Mouse (Mus musculus) midbrain, embryonic 13.5 days (tissue): Measurements from ENCODE around the gene Gpr55. TPM values are rescaled to one million over a fixed set of nuclear protein-coding genes. Genes with fewer than 3 reads are reported as not detected.

Source experiments
- ATAC-seq: fragments of 200-750 bp; cut with Nextera tagmentation; 2 replicates; pipeline ENCODE4 v1.8.0; 2017; ENCODE audit warnings: mild to moderate bottlenecking, moderate TSS enrichment, moderate library complexity
- H3K27ac ChIP-seq: fragments of 300-500 bp; sonication (generic); 2 replicates; pipeline ENCODE4 v1.5.1; 2015; ENCODE audit warnings: inconsistent platforms, mild to moderate bottlenecking, moderate library complexity
- H3K27me3 ChIP-seq: fragments of 300-500 bp; sonication (generic); 2 replicates; pipeline ENCODE4 v1.6.1; 2015; ENCODE audit warnings: mild to moderate bottlenecking, inconsistent platforms
- H3K36me3 ChIP-seq: fragments of 300-500 bp; sonication (generic); 2 replicates; pipeline ENCODE4 v1.6.1; 2015; ENCODE audit warnings: mild to moderate bottlenecking, inconsistent platforms
- H3K4me1 ChIP-seq: fragments of 300-500 bp; sonication (generic); replicated peaks from 2 replicates; pipeline ENCODE4 v1.6.1; 2015; ENCODE audit warnings: inconsistent platforms
- H3K4me2 ChIP-seq: fragments of 300-500 bp; sonication (generic); replicated peaks from 2 replicates; pipeline ENCODE4 v1.6.1; 2015; ENCODE audit warnings: moderate library complexity, mild to moderate bottlenecking, inconsistent platforms
- H3K4me3 ChIP-seq: fragments of 300-500 bp; sonication (generic); replicated peaks from 2 replicates; pipeline ENCODE4 v1.5.1; 2015; ENCODE audit warnings: mild to moderate bottlenecking, inconsistent platforms
- H3K9ac ChIP-seq: fragments of 300-500 bp; sonication (generic); replicated peaks from 2 replicates; pipeline ENCODE4 v1.6.1; 2015; ENCODE audit warnings: mild to moderate bottlenecking, inconsistent platforms
- H3K9me3 ChIP-seq: fragments of 300-500 bp; sonication (generic); 2 replicates; pipeline ENCODE4 v1.6.1; 2016; ENCODE audit warnings: mild to moderate bottlenecking, inconsistent platforms
- WGBS: fragments of 180-500 bp; shearing (Covaris S2); methylation state at CpG from one replicate; pipeline ENCODE4 v1.1.7; 2015; 5-methylcytosine and 5-hydroxymethylcytosine counted together
- polyA plus RNA-seq: library from polyadenylated mRNA; unstranded; fragments of >200 nt; fragmentation: Nextera tagmentation; extraction: Ambion mirVana; gene quantifications from 2 replicates; pipeline ENCODE4 v1.2.1, GENCODE M21; 2015

Gene Gpr55
- polyA plus RNA-seq, 1 experiment from 2014 or later: 0.07 TPM

DNA sequence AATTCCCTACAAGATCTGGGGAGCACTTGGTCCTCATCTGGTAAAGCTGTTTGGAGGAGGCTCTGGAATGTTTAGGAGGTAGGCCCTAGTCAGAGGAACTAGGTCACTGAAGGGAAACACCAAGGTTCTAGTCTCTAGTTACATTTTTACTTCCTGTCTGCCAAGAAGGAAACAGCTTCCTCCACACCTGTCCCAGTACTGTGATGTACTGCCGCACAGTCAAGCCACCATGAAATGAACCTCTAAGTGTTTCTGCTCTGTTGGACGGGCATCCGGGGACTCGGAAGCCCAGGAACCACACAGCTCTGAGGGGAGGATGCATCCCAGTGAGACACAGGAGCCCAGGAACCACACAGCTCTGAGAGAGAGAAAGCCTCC lies 32.1 kb downstream of the Gpr55 start:
- Histone ChIP-seq H3K4me3 (no peak overlapping the region), H3K36me3 (no peaks in the 10 kb centered on the region), H3K4me1 (peaks cover 35% of the 10 kb centered on the region), H3K27me3 (no peaks in the 10 kb centered on the region), H3K9ac (no peak overlapping the region), H3K27ac (peak overlapping the region; percentile 89), H3K9me3 (no peaks in the 10 kb centered on the region), H3K4me2 (peak overlapping the region; percentile 24)
- WGBS: 72% methylated on average over 4 of the region's 4 CpGs
- peak; percentile 34; the same call in 1 of the 2 replicates for ATAC-seq

DNA sequence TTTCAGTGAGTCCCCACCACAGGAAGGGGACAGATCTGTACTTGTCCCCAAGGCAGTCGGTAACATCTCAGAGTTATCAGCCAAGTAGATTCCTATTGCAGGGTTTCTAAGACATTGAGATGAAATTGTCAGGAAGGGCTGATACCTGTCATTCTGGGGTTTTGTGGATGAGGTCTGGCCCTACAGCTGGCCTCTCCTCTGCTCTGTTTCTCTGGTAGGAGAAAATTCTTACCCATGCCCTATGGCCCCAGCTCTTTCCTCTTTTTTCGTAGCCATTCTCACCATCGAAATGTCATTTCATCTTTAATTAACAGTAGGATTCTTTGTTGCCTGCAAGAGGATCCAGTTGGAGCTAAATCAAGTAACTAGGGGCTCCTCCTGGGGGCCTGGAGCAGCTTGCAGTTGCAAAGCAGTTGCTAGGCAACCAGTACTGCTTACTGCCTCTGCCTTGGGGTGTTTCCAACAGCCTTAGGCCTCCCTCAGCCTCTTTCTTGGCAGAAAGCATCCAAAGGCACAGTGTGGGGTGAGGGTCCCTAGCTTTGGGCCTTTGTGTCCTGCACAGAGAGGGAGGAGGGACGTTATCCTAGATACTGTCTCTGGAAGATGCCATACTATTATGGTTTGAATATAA lies 32.6 kb downstream of the Gpr55 start, which contains the start of gene 4933407L21Rik:
Gene 4933407L21Rik (plus strand): TSS at position 427 of the 631 bp plus-strand sequence.
- 11% methylated on average over 4 of the region's 4 CpGs for WGBS
- Histone ChIP-seq H3K4me1 (peaks cover 32% of the 10 kb centered on the region), H3K27ac (peak within 1 kb of the TSS; percentile 89), H3K27me3 (no peaks in the 10 kb centered on the region), H3K4me2 (peak within 1 kb of the TSS; percentile 24), H3K9ac (no peak within 1 kb of the TSS), H3K9me3 (no peaks in the 10 kb centered on the region), H3K36me3 (no peaks in the 10 kb centered on the region), H3K4me3 (no peak within 1 kb of the TSS)
- peak; percentile 92 for ATAC-seq

- Histone ChIP-seq H3K4me2 (no peak overlapping the region), H3K4me3 (no peak overlapping the region), H3K27ac (no peak overlapping the region), H3K9ac (no peak overlapping the region), H3K36me3 (no peaks in the 10 kb centered on the region), H3K27me3 (no peaks in the 10 kb centered on the region), H3K9me3 (no peaks in the 10 kb centered on the region), H3K4me1 (peaks cover 40% of the 10 kb centered on the region)
- no peak for ATAC-seq
- WGBS: 97% methylated on average over 5 of the region's 5 CpGs
Observed at GRCm38 (mm10) chr1:85925183-85925582, 35.6 kb downstream of the Gpr55 start.

- peaks cover 29% of the 10 kb centered on the region for H3K4me1 ChIP-seq
- H3K36me3 ChIP-seq: no peaks in the 10 kb centered on the region
- no peaks in the 10 kb centered on the region for H3K9me3 ChIP-seq
- no peak overlapping the region for H3K27ac ChIP-seq
- WGBS: 74% methylated on average over 5 of the region's 5 CpGs
- H3K4me3 ChIP-seq: no peak overlapping the region
- no peak for ATAC-seq
- no peak overlapping the region for H3K9ac ChIP-seq
- no peak overlapping the region for H3K4me2 ChIP-seq
- no peaks in the 10 kb centered on the region for H3K27me3 ChIP-seq
Observed at GRCm38 (mm10) chr1:85922865-85923211, 38.0 kb downstream of the Gpr55 start.

DNA sequence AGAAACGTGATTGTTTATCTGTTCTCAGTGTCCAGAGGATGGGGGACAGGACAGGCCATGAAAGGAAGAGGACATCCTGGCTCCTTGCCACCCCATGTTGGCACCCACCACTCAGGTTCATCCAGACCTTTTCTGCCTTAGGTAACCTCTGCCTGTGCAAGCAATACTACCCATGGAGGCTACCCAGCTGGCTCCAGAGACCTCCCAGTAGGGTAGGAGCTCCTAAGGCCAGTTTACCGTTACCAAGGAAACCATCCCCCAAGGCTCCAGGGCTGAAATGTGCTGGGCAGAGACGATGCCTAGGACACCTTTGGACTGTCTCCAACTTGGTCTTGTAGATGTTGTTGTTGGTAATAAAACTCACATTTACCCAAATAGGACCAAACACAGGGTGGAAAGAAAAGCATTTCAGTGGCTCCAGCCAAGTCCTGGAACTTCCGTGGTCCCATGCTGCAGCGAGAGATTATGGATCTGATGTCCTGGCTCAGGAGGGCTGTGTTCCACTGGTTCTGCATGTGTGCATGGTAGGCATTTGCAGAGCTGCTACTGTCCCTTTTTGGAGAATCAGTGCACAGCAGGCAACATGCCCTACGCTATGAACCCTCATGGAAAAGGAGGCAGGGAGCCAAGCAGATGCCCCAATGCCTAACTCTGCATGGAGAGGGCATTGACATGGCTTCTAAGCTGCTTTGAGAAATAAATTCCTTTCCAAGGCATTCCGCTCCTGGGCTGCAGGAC lies 38.5 kb downstream of the Gpr55 start:
- WGBS: 57% methylated on average over 7 of the region's 7 CpGs

DNA sequence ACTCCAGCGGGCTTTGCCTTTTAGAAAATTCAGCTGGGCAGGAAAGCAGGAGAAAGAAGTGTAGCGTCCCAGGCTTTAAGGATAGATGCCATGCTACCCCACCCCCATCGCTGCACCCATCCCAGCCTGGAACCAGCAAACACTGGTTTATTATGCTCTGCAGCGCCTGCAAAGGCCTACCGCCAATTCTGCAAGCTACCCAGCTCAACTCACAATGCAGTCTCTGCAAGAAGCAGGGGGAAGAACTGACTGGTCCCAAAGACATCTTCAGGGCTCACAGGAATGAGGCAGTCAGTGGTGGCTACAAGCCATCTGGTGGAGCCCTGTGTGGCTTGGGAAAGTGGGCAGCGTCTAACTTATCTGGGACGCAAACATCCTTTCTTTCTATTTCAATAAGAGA lies 39.1 kb downstream of the Gpr55 start:
- no peak overlapping the region for H3K9ac ChIP-seq
- H3K4me1 ChIP-seq: peaks cover 36% of the 10 kb centered on the region
- no peak for ATAC-seq
- H3K4me3 ChIP-seq: no peak overlapping the region
- no peaks in the 10 kb centered on the region for H3K27me3 ChIP-seq
- H3K9me3 ChIP-seq: no peaks in the 10 kb centered on the region
- H3K36me3 ChIP-seq: no peaks in the 10 kb centered on the region
- WGBS: 84% methylated on average over 7 of the region's 7 CpGs
- H3K4me2 ChIP-seq: no peak overlapping the region
- peak overlapping the region; percentile 17; the same call in 1 of the 2 replicates for H3K27ac ChIP-seq

More for the DNA sequence above, 38.5 kb downstream of the Gpr55 start:
- Histone ChIP-seq H3K4me2 (no peak overlapping the region), H3K9ac (no peak overlapping the region), H3K9me3 (no peaks in the 10 kb centered on the region), H3K27ac (peak overlapping the region; percentile 17; the same call in 1 of the 2 replicates), H3K36me3 (no peaks in the 10 kb centered on the region), H3K4me3 (no peak overlapping the region), H3K4me1 (peaks cover 30% of the 10 kb centered on the region), H3K27me3 (no peaks in the 10 kb centered on the region)
- ATAC-seq: peak; percentile 49

DNA sequence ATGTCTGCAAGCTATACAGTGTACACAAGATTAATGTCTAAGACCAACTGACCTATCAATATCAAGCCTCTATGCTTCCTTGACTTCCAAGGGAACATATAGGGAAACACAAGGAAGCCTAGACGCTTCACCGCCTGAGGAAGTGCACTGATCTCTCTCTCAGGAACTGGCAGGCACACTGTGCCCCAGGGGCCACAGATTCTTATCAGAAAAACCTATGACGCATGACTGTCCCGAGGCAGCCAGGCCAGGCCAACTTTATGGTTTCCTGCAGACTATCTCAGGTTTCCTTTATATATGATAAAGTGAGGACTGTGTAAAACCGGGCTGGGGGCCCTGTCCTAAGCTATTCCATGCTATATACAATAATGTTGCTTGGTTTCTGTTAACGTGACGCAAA lies 41.2 kb downstream of the Gpr55 start:
- Histone ChIP-seq H3K36me3 (no peaks in the 10 kb centered on the region), H3K4me2 (no peak overlapping the region), H3K4me3 (no peak overlapping the region), H3K27me3 (no peaks in the 10 kb centered on the region), H3K9me3 (no peaks in the 10 kb centered on the region), H3K9ac (no peak overlapping the region), H3K27ac (no peak overlapping the region), H3K4me1 (peaks cover 45% of the 10 kb centered on the region)
- 90% methylated on average over 7 of the region's 7 CpGs for WGBS
- ATAC-seq: no peak

- peaks cover 31% of the 10 kb centered on the region for H3K4me1 ChIP-seq
- H3K36me3 ChIP-seq: no peaks in the 10 kb centered on the region
- no peaks in the 10 kb centered on the region for H3K9me3 ChIP-seq
- peak overlapping the region; percentile 6; the same call in 1 of the 2 replicates for H3K4me2 ChIP-seq
- ATAC-seq: peak; percentile 93
- WGBS: 2% methylated on average over 4 of the region's 4 CpGs
- no peak overlapping the region for H3K9ac ChIP-seq
- H3K4me3 ChIP-seq: no peak overlapping the region
- peak overlapping the region; percentile 92 for H3K27ac ChIP-seq
- no peaks in the 10 kb centered on the region for H3K27me3 ChIP-seq
Observed at GRCm38 (mm10) chr1:85916830-85917450, 43.9 kb downstream of the Gpr55 start.

DNA sequence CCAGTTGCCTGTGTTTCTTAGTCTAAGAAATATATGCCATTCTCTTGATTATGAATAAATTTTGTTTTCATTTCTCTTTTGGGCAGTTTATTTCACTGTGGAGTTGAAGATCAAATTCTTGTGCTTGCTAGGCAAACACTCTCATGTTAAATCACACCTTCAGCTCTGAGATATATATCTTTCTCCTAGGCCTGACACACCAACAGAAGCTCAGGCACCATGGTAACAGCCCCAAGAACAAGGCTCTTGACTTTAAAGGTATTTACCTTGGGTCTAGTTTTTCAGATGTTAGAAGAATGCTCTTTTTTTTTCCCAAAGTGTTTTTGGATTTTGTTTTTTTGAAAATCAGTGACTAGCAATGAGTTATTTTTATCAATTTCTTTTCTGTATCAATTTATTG lies 44.9 kb downstream of the Gpr55 start:
- H3K4me2 ChIP-seq: no peak overlapping the region
- H3K27ac ChIP-seq: peak overlapping the region; percentile 92
- H3K4me1 ChIP-seq: peaks cover 27% of the 10 kb centered on the region
- no peak overlapping the region for H3K9ac ChIP-seq
- H3K4me3 ChIP-seq: no peak overlapping the region
- ATAC-seq: no peak
- no peaks in the 10 kb centered on the region for H3K9me3 ChIP-seq
- no peaks in the 10 kb centered on the region for H3K27me3 ChIP-seq
- no peaks in the 10 kb centered on the region for H3K36me3 ChIP-seq

GRCm38 (mm10) chr1:85913078-85913755 lies 47.6 kb downstream of the Gpr55 start:
- WGBS: 93% methylated on average over 7 of the region's 7 CpGs
- H3K4me3 ChIP-seq: no peak overlapping the region
- ATAC-seq: no peak

DNA sequence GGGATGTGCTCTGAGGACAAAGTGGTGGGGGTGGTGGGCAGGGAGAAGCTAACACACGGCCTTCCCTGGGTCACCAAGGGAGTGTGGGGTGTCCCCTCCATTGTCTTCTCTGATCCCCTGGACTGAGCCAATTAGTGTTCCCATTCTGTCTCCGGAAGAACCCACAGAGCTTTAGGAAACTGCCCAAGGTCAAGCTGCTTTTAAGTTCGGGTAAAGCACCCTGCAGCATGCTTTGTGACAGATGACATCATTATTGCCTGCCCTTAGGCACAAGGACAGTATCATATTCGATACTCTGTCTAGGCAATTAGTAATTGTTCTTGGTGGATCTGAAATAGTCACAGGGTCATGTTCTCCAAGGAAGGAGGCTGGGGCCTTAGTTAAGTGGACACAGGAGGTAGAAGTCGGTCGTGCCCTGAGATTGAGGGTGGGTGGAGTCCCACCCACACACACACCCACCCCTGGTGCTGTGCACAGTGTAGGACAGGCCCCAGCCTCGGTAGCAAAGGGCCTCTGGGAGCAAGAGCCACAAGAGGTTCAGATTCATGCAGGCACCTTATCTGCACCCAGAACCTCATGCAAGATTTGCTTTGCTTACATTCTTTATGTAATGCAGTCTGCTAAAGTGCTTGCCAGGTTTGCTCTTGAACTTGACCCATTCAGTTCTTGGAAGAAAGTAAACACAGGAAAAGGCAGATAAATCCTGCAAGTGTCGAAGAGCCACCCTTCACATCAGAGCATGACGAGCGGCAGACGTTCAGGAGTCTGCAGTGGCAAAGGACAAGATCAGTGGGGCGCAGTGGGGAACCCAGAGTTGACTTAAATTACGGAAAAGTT lies 51.8 kb downstream of the Gpr55 start:
- H3K27ac ChIP-seq: peak overlapping the region; percentile 36
- H3K9me3 ChIP-seq: no peaks in the 10 kb centered on the region
- no peak overlapping the region for H3K4me3 ChIP-seq
- WGBS: 67% methylated on average over 13 of the region's 13 CpGs
- no peak overlapping the region for H3K9ac ChIP-seq
- no peaks in the 10 kb centered on the region for H3K27me3 ChIP-seq
- peaks cover 56% of the 10 kb centered on the region for H3K36me3 ChIP-seq
- peak; percentile 41; the same call in 1 of the 2 replicates for ATAC-seq
- no peak overlapping the region for H3K4me2 ChIP-seq
- no peaks in the 10 kb centered on the region for H3K4me1 ChIP-seq

More at GRCm38 (mm10) chr1:85913078-85913755, 47.6 kb downstream of the Gpr55 start:
- H3K9me3 ChIP-seq: no peaks in the 10 kb centered on the region
- H3K4me2 ChIP-seq: no peak overlapping the region
- peaks cover 14% of the 10 kb centered on the region for H3K36me3 ChIP-seq
- no peak overlapping the region for H3K9ac ChIP-seq
- H3K4me1 ChIP-seq: peaks cover 23% of the 10 kb centered on the region
- H3K27me3 ChIP-seq: no peaks in the 10 kb centered on the region
- no peak overlapping the region for H3K27ac ChIP-seq
